Mouse (Mus musculus) layer of hippocampus, adult 2 months (tissue): ENCODE results near the gene Tbl1x. TPM values are rescaled to one million over a fixed set of nuclear protein-coding genes. Genes with fewer than 3 reads are reported as not detected.

Experiments used
- DNase-seq, 2 experiments: peaks; one replicate each; pipeline ENCODE4 v3.0.0; 2022; ENCODE audit warnings: low spot score in 2 of 2
- H3K27ac ChIP-seq: fragments of 200-600 bp; 2 replicates; pipeline ENCODE4 v1.8.1; 2022
- H3K4me3 ChIP-seq: fragments of 200-600 bp; 2 replicates; pipeline ENCODE4 v1.8.1; 2022; ENCODE audit warnings: mild to moderate bottlenecking
- CTCF ChIP-seq: fragments of 200-600 bp; conservative IDR thresholded peaks from 2 replicates; pipeline ENCODE4 v1.8.1; 2022; ENCODE audit warnings: antibody characterized with exemption, mild to moderate bottlenecking, moderate library complexity
- total RNA-seq, 2 experiments: library from RNA; stranded (reverse); gene quantifications; 2 replicates each; pipeline ENCODE4 v1.2.3; 2021

Gene Tbl1x
- total RNA-seq, 2 experiments from 2014 or later: 30.0 to 30.6 TPM

- no peak overlapping the region for H3K4me3 ChIP-seq
- no peak for TF ChIP-seq CTCF
- no peak for DNase-seq
- H3K27ac ChIP-seq: no peak overlapping the region
Observed at GRCm38 (mm10) chrX:77550388-77550787, 39.6 kb downstream of the Tbl1x start.

DNA sequence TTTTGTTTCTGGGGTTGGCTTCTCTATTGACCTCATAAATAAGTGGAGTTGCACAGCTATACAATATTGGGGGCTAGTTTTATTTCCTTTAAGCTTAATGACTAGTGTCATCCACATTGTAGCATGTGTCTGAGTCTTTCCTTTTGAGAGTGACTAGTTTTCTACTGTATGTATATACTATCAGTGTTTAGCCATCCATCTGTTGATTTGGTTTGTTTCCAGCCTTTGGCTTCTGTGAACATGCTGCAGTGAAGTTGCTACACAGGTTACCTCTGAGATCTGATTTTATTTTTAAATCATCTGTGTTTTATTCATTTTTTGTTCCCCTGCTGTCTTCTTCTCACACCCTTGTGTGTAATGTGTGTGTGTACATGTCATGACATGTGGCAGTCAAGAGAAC, 40.5 kb downstream of the Tbl1x start:
- TF ChIP-seq CTCF: no peak
- no peak overlapping the region for H3K27ac ChIP-seq
- no peak for DNase-seq
- H3K4me3 ChIP-seq: no peak overlapping the region

GRCm38 (mm10) chrX:77552088-77552487, 41.3 kb downstream of the Tbl1x start:
- no peak for DNase-seq
- TF ChIP-seq CTCF: no peak
- H3K4me3 ChIP-seq: no peak overlapping the region
- H3K27ac ChIP-seq: no peak overlapping the region

DNA sequence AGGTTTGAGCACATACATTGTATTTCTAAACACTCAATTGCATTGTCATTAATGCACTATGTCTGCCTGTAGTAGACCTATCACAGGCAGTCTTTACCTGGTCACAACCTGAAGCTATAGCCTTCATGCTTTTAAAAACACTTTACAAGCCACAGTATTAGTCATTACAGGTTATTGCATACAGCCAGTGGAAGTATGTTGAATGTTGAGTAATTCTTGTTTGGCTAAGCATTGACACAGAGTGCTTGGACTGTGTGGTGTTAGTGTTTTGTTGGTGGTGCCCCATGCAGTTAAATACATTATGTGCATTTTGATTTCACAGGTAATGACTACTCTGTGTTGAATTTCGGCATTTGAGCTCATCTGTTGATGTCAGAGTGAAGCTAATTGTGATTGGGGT, 45.2 kb downstream of the Tbl1x start:
- no peak for DNase-seq
- no peak overlapping the region for H3K4me3 ChIP-seq
- no peak overlapping the region for H3K27ac ChIP-seq
- TF ChIP-seq CTCF: no peak

DNA sequence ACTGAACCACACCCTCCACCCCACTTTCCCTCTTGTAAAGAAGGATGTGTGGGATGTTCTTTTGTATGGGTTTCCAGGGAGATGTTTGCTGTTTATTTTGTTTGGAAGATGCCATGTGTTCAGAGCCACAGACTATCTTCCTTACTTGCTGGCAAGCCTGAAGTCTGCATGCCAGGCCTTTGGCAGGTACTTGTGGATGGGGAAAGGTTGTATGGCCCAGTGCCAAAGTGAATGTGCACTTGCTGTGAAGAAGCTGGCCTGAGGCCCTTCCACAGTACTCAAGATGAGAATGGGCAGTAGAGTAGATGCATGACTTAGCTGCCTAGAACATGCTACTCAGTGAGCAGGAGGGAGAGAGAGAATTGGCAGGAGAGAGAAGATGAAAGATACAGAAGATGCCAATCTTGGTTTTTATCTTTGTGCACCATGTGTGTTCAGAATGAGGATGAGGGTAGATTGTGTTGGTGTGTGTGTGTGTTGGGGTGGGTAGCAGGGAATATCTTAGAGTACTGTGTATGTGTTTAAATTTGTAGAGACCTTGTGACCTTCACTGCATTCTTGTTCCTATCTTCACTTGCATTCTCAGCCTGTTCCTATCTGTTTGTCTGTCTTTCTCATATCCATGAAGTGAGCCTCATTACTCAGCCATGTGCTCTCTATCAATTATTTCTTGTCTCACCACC, 48.5 kb downstream of the Tbl1x start:
- no peak for TF ChIP-seq CTCF
- H3K27ac ChIP-seq: no peak overlapping the region
- H3K4me3 ChIP-seq: no peak overlapping the region
- DNase-seq: no peak

DNA sequence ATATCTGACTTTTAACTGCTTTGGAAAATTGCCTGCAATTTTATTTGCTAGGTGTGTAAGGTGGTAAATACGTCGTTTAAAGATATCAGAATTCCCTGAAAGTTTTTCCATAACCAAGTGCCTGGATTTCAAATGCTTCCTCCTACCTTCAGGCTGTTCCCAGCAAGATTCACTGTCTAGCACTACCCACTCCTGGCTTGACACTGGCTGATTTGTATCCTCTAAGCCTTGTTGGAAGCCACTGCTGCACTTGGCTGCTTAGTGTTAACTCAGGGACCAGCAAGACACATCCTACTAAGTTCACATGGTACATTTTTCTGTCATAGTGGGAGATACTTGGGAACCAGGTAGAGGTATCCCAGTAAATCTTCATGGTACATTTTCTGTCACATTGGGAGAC, 52.8 kb downstream of the Tbl1x start:
- no peak overlapping the region for H3K27ac ChIP-seq
- no peak for DNase-seq
- TF ChIP-seq CTCF: no peak
- H3K4me3 ChIP-seq: no peak overlapping the region

GRCm38 (mm10) chrX:77566739-77567138, 55.9 kb downstream of the Tbl1x start:
- H3K4me3 ChIP-seq: no peak overlapping the region
- TF ChIP-seq CTCF: no peak
- DNase-seq: no peak
- no peak overlapping the region for H3K27ac ChIP-seq

GRCm38 (mm10) chrX:77568013-77568412, 57.2 kb downstream of the Tbl1x start:
- TF ChIP-seq CTCF: no peak
- H3K27ac ChIP-seq: no peak overlapping the region
- H3K4me3 ChIP-seq: no peak overlapping the region
- no peak for DNase-seq

DNA sequence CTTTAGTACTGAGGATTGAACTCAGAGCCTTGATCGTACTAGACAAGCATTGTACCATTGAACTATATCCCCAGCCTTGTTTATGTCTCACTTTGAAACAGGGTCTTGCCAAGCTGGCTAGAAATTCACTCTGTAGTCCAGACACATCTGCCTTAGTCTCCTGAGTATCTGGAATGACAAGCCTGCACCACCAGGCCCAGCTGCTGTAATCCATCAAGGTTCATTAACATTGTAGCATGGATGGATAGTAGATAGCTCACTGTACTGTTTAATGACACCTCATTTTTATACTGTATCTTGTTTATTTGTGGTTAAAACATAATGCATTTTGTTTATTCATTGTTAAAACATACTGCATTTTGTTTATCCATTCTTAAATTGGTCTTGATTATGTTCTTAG, 62.9 kb downstream of the Tbl1x start:
- Histone ChIP-seq H3K27ac (no peak overlapping the region), H3K4me3 (no peak overlapping the region)
- no peak for TF ChIP-seq CTCF
- no peak for DNase-seq

DNA sequence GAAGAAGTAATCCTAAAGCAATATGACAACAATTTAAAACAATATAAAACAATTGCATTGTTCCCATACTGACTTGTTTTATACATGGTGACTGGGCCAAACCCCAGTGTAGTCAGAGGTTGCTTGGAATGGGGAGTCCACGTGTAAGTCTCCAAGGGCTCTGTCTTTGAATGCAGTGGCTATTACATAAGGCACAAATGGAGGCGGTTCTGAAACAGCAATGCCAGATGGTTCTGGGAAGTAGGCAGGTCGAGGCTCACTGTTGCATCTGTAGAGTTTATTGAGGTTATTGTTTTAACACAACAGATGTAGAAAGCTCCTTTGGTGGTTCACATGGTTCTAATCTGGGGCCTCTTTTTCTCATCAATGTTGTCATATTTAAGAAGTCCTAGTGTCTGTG, 66.3 kb downstream of the Tbl1x start:
- no peak for DNase-seq

DNA sequence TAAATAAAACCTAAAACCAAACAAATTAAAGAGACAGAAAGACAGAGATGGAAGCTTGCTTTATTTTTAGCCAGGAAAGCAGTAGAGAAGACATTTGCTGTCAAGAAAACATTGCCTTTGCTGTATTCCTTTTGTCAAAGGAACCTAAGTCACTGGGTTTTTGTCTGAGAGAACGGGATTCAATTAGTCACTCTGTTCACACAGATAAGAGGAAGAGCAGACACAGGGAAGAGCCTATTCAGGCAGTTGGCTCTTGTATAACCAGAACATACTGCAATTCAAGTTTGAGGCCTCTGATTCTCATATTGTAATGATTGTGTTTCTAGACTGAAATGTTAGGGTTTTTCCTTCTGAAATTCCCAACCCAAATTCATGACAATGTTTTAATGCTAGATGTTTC, 67.4 kb downstream of the Tbl1x start:
- no peak overlapping the region for H3K4me3 ChIP-seq
- no peak for DNase-seq
- H3K27ac ChIP-seq: no peak overlapping the region
- TF ChIP-seq CTCF: no peak

More for the DNA sequence above, 66.3 kb downstream of the Tbl1x start:
- Histone ChIP-seq H3K4me3 (no peak overlapping the region), H3K27ac (no peak overlapping the region)
- TF ChIP-seq CTCF: no peak

DNA sequence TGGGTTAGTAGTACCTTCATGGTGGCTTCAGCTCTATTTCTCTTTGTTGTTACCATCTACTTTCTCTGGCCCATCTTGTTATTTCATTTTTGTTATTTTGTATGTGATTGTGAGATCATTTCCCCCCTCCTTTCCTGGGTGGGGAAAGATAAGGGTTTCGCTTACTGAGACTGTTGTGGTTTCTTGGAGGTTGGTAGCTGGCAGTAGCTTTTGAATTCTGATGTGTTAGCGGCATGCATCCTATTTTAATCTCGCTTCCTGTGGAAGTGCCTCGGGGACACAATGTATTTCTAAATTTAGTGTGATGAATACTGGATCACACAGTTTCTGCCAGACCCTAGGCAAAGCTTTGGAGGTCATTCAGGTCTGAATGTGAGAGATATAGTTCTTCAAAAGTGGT, 69.2 kb downstream of the Tbl1x start:
- no peak for DNase-seq
- H3K27ac ChIP-seq: no peak overlapping the region
- TF ChIP-seq CTCF: no peak
- H3K4me3 ChIP-seq: no peak overlapping the region

DNA sequence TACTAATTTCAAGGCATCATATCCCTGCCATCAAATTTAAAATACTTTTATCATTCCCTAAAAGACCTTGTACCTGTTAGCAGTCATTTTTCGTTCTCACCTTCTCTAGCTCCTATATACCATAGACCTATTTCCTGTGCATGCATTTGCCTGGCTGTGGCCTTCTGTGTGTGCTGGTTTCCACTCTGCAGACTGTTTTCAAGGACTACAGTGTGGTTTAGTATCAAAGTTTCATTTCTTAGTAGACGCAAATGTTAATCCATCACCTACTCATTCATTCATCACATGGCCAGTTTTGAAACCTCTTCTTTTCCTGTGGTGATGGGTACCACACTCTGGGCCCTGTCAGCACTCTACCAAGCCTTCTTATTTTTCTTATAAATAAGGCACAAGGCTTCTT, 75.2 kb downstream of the Tbl1x start:
- H3K27ac ChIP-seq: no peak overlapping the region
- TF ChIP-seq CTCF: no peak
- no peak for DNase-seq
- H3K4me3 ChIP-seq: no peak overlapping the region

DNA sequence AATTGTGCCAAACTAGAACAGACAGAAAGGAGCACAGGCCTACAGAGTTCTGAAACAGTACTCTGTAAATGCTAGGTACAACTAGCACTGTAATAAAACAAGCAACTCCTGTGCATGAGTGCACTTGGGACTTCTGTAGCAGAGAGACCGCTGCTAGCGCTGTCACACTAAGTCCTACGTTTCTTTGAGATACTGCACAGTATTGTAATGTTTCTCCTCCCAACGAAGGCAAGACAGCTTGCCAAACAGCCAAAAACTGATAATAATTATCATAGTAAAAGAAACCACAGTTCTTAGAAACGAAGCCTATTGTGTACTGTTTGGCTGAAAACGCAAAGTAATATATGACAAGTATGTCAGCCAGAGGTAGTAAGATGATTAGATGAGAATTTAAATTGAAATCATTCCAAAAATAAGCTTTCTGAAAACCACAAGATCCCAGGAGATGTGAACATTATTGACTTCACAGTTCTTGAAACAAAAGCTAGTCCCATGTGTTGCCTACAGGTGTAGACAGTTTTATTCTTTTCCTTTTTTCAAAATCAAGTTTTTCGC, 83.9 kb downstream of the Tbl1x start:
- Histone ChIP-seq H3K4me3 (no peak overlapping the region), H3K27ac (no peak overlapping the region)
- TF ChIP-seq CTCF: no peak
- DNase-seq: no peak

GRCm38 (mm10) chrX:77597674-77598073, 86.9 kb downstream of the Tbl1x start:
- TF ChIP-seq CTCF: no peak
- H3K4me3 ChIP-seq: no peak overlapping the region
- H3K27ac ChIP-seq: no peak overlapping the region
- DNase-seq: peak in 1 of 2 experiments; percentile 13
